Mouse (Mus musculus): ENCODE measurements around the gene Atp9a. TPM values are rescaled to one million over a fixed set of nuclear protein-coding genes. Genes with fewer than 3 reads are reported as not detected.
A peak's percentile ranks its signal among the peaks of the same experiment; 100 is the strongest.

Atp9a gene
- polyA plus RNA-seq, 2 experiments: 1.3 to 2.3 TPM

GRCm38 (mm10) chr2:168654482-168654881 lies 87.7 kb downstream of the Atp9a start:
- ATAC-seq (ENCODE audit: insufficient read depth) (no peak), DNase-seq (ENCODE audit: low read depth in 3 of 3, low spot score in 3 of 3) (no peak)
- 54% methylated on average over 9 of the region's 9 CpGs for WGBS (ENCODE audit: insufficient replicate concordance)
- no peak overlapping the region for H3K9ac ChIP-seq (replicated peaks)
- H3K36me3 ChIP-seq (replicated peaks; ENCODE audit: control insufficient read depth, insufficient read depth, low read depth): no peaks in the 10 kb centered on the region
- H3K9me3 ChIP-seq (ENCODE audit: control insufficient read depth, low read length): no peaks in the 10 kb centered on the region
- H3K27ac ChIP-seq: no peak overlapping the region
- H3K4me3 ChIP-seq (ENCODE audit: insufficient read depth in 1 of 2, low read depth in 2 of 2, low read length in 2 of 2): no peak overlapping the region
- H3K4me1 ChIP-seq (replicated peaks; ENCODE audit: control insufficient read depth in 2 of 2, insufficient read depth in 2 of 2, low read length in 1 of 2): no peaks in the 10 kb centered on the region; a peak in 1 of 4 replicates
- H3K4me2 ChIP-seq (ENCODE audit: low read depth): no peak overlapping the region
- TF ChIP-seq CTCF (IDR thresholded peaks at IDR 0.05; ENCODE audit: low read depth): no peak
- no peak for TF ChIP-seq EP300 (IDR thresholded peaks at IDR 0.05; ENCODE audit: low read depth)
- H3K27me3 ChIP-seq (ENCODE audit: control insufficient read depth, insufficient read depth, low read length): no peaks in the 10 kb centered on the region

- Histone ChIP-seq H3K27ac (no peak overlapping the region), H3K4me3 (ENCODE audit: insufficient read depth in 1 of 2, low read depth in 2 of 2, low read length in 2 of 2) (no peak overlapping the region), H3K36me3 (replicated peaks; ENCODE audit: control insufficient read depth, insufficient read depth, low read depth) (no peaks in the 10 kb centered on the region), H3K4me2 (ENCODE audit: low read depth) (no peak overlapping the region), H3K9ac (replicated peaks) (no peak overlapping the region), H3K9me3 (ENCODE audit: control insufficient read depth, low read length) (no peaks in the 10 kb centered on the region), H3K27me3 (ENCODE audit: control insufficient read depth, insufficient read depth, low read length) (no peaks in the 10 kb centered on the region), H3K4me1 (replicated peaks; ENCODE audit: control insufficient read depth in 2 of 2, insufficient read depth in 2 of 2, low read length in 1 of 2) (no peaks in the 10 kb centered on the region; a peak in 1 of 4 replicates)
- ATAC-seq (ENCODE audit: insufficient read depth) (no peak), DNase-seq (ENCODE audit: low read depth in 3 of 3, low spot score in 3 of 3) (no peak)
- WGBS (ENCODE audit: insufficient replicate concordance): 30% methylated on average over 7 of the region's 7 CpGs
- TF ChIP-seq CTCF (IDR thresholded peaks at IDR 0.05; ENCODE audit: low read depth): peak; percentile 80
- TF ChIP-seq EP300 (IDR thresholded peaks at IDR 0.05; ENCODE audit: low read depth): no peak
Observed at GRCm38 (mm10) chr2:168651757-168652156, 90.5 kb downstream of the Atp9a start.

- Histone ChIP-seq H3K9me3 (ENCODE audit: control insufficient read depth, low read length) (no peaks in the 10 kb centered on the region), H3K4me3 (ENCODE audit: insufficient read depth in 1 of 2, low read depth in 2 of 2, low read length in 2 of 2) (no peak overlapping the region), H3K9ac (replicated peaks) (no peak overlapping the region), H3K27me3 (ENCODE audit: control insufficient read depth, insufficient read depth, low read length) (no peaks in the 10 kb centered on the region), H3K4me1 (replicated peaks; ENCODE audit: control insufficient read depth in 2 of 2, insufficient read depth in 2 of 2, low read length in 1 of 2) (no peaks in the 10 kb centered on the region), H3K36me3 (replicated peaks; ENCODE audit: control insufficient read depth, insufficient read depth, low read depth) (no peaks in the 10 kb centered on the region), H3K4me2 (ENCODE audit: low read depth) (no peak overlapping the region), H3K27ac (no peak overlapping the region)
- 58% methylated on average over 8 of the region's 8 CpGs for WGBS (ENCODE audit: insufficient replicate concordance)
- no peak for ATAC-seq (ENCODE audit: insufficient read depth)
- TF ChIP-seq CTCF (IDR thresholded peaks at IDR 0.05; ENCODE audit: low read depth) (no peak), EP300 (IDR thresholded peaks at IDR 0.05; ENCODE audit: low read depth) (no peak)
- no peak for DNase-seq (ENCODE audit: low read depth in 3 of 3, low spot score in 3 of 3)
Observed at GRCm38 (mm10) chr2:168648171-168648570, 94.0 kb downstream of the Atp9a start.

GRCm38 (mm10) chr2:168644855-168645254 lies 97.4 kb downstream of the Atp9a start:
- Histone ChIP-seq H3K9ac (replicated peaks) (no peak overlapping the region), H3K4me3 (ENCODE audit: insufficient read depth in 1 of 2, low read depth in 2 of 2, low read length in 2 of 2) (no peak overlapping the region), H3K9me3 (ENCODE audit: control insufficient read depth, low read length) (no peaks in the 10 kb centered on the region), H3K27me3 (ENCODE audit: control insufficient read depth, insufficient read depth, low read length) (no peaks in the 10 kb centered on the region), H3K4me2 (ENCODE audit: low read depth) (no peak overlapping the region), H3K4me1 (replicated peaks; ENCODE audit: control insufficient read depth in 2 of 2, insufficient read depth in 2 of 2, low read length in 1 of 2) (no peaks in the 10 kb centered on the region), H3K36me3 (replicated peaks; ENCODE audit: control insufficient read depth, insufficient read depth, low read depth) (no peaks in the 10 kb centered on the region), H3K27ac (no peak overlapping the region)
- no peak for ATAC-seq (ENCODE audit: insufficient read depth)
- DNase-seq (ENCODE audit: low read depth in 3 of 3, low spot score in 3 of 3): no peak
- TF ChIP-seq EP300 (IDR thresholded peaks at IDR 0.05; ENCODE audit: low read depth) (no peak), CTCF (IDR thresholded peaks at IDR 0.05; ENCODE audit: low read depth) (no peak)
- 75% methylated on average over 6 of the region's 6 CpGs for WGBS (ENCODE audit: insufficient replicate concordance)

GRCm38 (mm10) chr2:168643524-168644177 lies 98.6 kb downstream of the Atp9a start:
- no peaks in the 10 kb centered on the region for H3K36me3 ChIP-seq (replicated peaks; ENCODE audit: control insufficient read depth, insufficient read depth, low read depth)
- no peak overlapping the region for H3K4me3 ChIP-seq (ENCODE audit: insufficient read depth in 1 of 2, low read depth in 2 of 2, low read length in 2 of 2)
- no peak for DNase-seq (ENCODE audit: low read depth in 3 of 3, low spot score in 3 of 3)
- TF ChIP-seq EP300 (IDR thresholded peaks at IDR 0.05; ENCODE audit: low read depth) (no peak), CTCF (IDR thresholded peaks at IDR 0.05; ENCODE audit: low read depth) (no peak)
- H3K9ac ChIP-seq (replicated peaks): no peak overlapping the region
- no peak for ATAC-seq (ENCODE audit: insufficient read depth)
- 74% methylated on average over 20 of the region's 20 CpGs for WGBS (ENCODE audit: insufficient replicate concordance)
- no peaks in the 10 kb centered on the region for H3K9me3 ChIP-seq (ENCODE audit: control insufficient read depth, low read length)
- H3K27me3 ChIP-seq (ENCODE audit: control insufficient read depth, insufficient read depth, low read length): no peaks in the 10 kb centered on the region
- no peak overlapping the region for H3K4me2 ChIP-seq (ENCODE audit: low read depth)
- no peaks in the 10 kb centered on the region for H3K4me1 ChIP-seq (replicated peaks; ENCODE audit: control insufficient read depth in 2 of 2, insufficient read depth in 2 of 2, low read length in 1 of 2)
- H3K27ac ChIP-seq: no peak overlapping the region

Data from liver, embryonic 14.5 days (tissue).